Mouse (Mus musculus): ENCODE measurements around the gene Pga5. TPM values are rescaled to one million over a fixed set of nuclear protein-coding genes. Genes with fewer than 3 reads are reported as not detected.
A peak's percentile ranks its signal among the peaks of the same experiment; 100 is the strongest.

Pga5 gene
- polyA plus RNA-seq, 1 experiment from 2014 or later: not detected

- H3K9ac ChIP-seq: no peak overlapping the region
- H3K9me3 ChIP-seq: no peaks in the 10 kb centered on the region
- peaks cover 31% of the 10 kb centered on the region; the same call in 1 of the 2 replicates for H3K27me3 ChIP-seq (replicated peaks)
- peaks cover 31% of the 10 kb centered on the region for H3K4me1 ChIP-seq
- no peaks in the 10 kb centered on the region for H3K36me3 ChIP-seq
- ATAC-seq (ENCODE audit: extremely low read depth, insufficient number of reproducible peaks, low FRiP score, low TSS enrichment): no peak
- no peak overlapping the region for H3K4me3 ChIP-seq
- no peak overlapping the region for H3K27ac ChIP-seq (replicated peaks)
- no peak overlapping the region for H3K4me2 ChIP-seq
- WGBS: 47% methylated on average over 7 of the region's 7 CpGs
Measured at GRCm38 (mm10) chr19:10637840-10638239, 40.0 kb downstream of the Pga5 start.

DNA sequence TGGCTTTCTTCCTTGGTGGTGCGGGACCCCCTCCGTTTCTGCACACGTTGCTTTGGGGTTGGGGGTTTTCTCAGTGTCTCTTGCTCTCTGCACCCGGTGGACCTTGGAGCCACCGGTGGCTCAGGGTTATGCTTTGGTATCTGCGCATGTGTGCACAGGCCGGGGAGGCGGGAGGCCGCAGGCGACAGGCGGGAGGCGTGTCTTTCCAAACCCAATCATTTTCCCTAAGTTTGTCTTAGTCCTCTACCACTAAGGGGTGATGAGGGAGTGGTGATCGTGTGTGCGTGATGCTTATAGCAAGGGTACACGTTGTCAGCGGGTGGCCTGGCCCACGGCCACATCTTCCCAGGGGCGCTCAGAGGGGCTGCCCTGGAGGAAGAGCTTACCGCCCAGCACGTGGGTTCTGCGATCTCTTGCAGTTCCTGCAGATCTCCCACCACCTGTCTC lies 43.0 kb downstream of the Pga5 start:
- Histone ChIP-seq H3K27ac (replicated peaks) (no peak overlapping the region), H3K9ac (peak overlapping the region; percentile 82), H3K9me3 (no peaks in the 10 kb centered on the region), H3K4me3 (peak overlapping the region; percentile 58), H3K4me1 (peaks cover 24% of the 10 kb centered on the region), H3K4me2 (peak overlapping the region; percentile 92), H3K27me3 (replicated peaks) (peaks cover 23% of the 10 kb centered on the region; the same call in 1 of the 2 replicates), H3K36me3 (peaks cover 25% of the 10 kb centered on the region)
- 4% methylated on average over 21 of the region's 21 CpGs for WGBS
- ATAC-seq (ENCODE audit: extremely low read depth, insufficient number of reproducible peaks, low FRiP score, low TSS enrichment): peak; percentile 59; the same call in 1 of the 2 replicates

GRCm38 (mm10) chr19:10634106-10634871 lies 43.6 kb downstream of the Pga5 start, which contains the start of gene Vwce:
Vwce (plus strand) TSS chr19:10634213.
- WGBS: 1% methylated on average over 32 of the region's 32 CpGs
- no peak; the same call in 1 of the 2 replicates for ATAC-seq (ENCODE audit: extremely low read depth, insufficient number of reproducible peaks, low FRiP score, low TSS enrichment)
- no peaks in the 10 kb centered on the region for H3K9me3 ChIP-seq
- peak within 1 kb of the TSS; percentile 58 for H3K4me3 ChIP-seq
- peaks cover 24% of the 10 kb centered on the region for H3K4me1 ChIP-seq
- H3K27ac ChIP-seq (replicated peaks): no peak within 1 kb of the TSS
- peak within 1 kb of the TSS; percentile 92 for H3K4me2 ChIP-seq
- H3K36me3 ChIP-seq: peaks cover 31% of the 10 kb centered on the region
- H3K9ac ChIP-seq: peak within 1 kb of the TSS; percentile 82
- peaks cover 20% of the 10 kb centered on the region; the same call in 1 of the 2 replicates for H3K27me3 ChIP-seq (replicated peaks)

Other genes with a start within 250 kb of the Pga5 start
- 0.09 and 0.11 TPM in 2 replicates for gene Lrrc10b, start 220.6 kb downstream of the Pga5 start, polyA plus RNA-seq (2015; fragmentation: Nextera tagmentation; extraction: Ambion mirVana)
- 0.10 and 0.19 TPM in 2 replicates for gene Ppp1r32, start 195.1 kb downstream of the Pga5 start, polyA plus RNA-seq (2015; fragmentation: Nextera tagmentation; extraction: Ambion mirVana)
- gene Cpsf7, start 152.8 kb downstream of the Pga5 start, polyA plus RNA-seq (2015; fragmentation: Nextera tagmentation; extraction: Ambion mirVana): 27.3 and 29.9 TPM in 2 replicates
- gene Sdhaf2, start 151.9 kb downstream of the Pga5 start, polyA plus RNA-seq (2015; fragmentation: Nextera tagmentation; extraction: Ambion mirVana): 52.4 and 53.9 TPM in 2 replicates
- 18.0 and 19.8 TPM in 2 replicates for gene Tmem216, start 121.8 kb downstream of the Pga5 start, polyA plus RNA-seq (2015; fragmentation: Nextera tagmentation; extraction: Ambion mirVana)
- gene Cyb561a3, start 100.9 kb downstream of the Pga5 start, polyA plus RNA-seq (2015; fragmentation: Nextera tagmentation; extraction: Ambion mirVana): 10.9 and 12.3 TPM in 2 replicates
- gene Tmem138, start 100.7 kb downstream of the Pga5 start, polyA plus RNA-seq (2015; fragmentation: Nextera tagmentation; extraction: Ambion mirVana): 27.1 and 28.0 TPM in 2 replicates
- gene Ddb1, start 72.7 kb downstream of the Pga5 start, polyA plus RNA-seq (2015; fragmentation: Nextera tagmentation; extraction: Ambion mirVana): 252 and 255 TPM in 2 replicates
- 9.1 and 11.0 TPM in 2 replicates for gene Tkfc, start 72.4 kb downstream of the Pga5 start, polyA plus RNA-seq (2015; fragmentation: Nextera tagmentation; extraction: Ambion mirVana)
- 0.59 TPM in 2 replicates for gene Vwce, start 43.9 kb downstream of the Pga5 start, polyA plus RNA-seq (2015; fragmentation: Nextera tagmentation; extraction: Ambion mirVana)
- 28.4 and 30.3 TPM in 2 replicates for gene Vps37c, start 10.7 kb upstream of the Pga5 start, polyA plus RNA-seq (2015; fragmentation: Nextera tagmentation; extraction: Ambion mirVana)
- 0.71 TPM in 2 replicates for gene Cd5, start 60.9 kb upstream of the Pga5 start, polyA plus RNA-seq (2015; fragmentation: Nextera tagmentation; extraction: Ambion mirVana)
- gene Cd6, start 152.0 kb upstream of the Pga5 start, polyA plus RNA-seq (2015; fragmentation: Nextera tagmentation; extraction: Ambion mirVana): 0.09 and 0.14 TPM in 2 replicates
- 0.29 and 0.39 TPM in 2 replicates for gene Slc15a3, start 161.7 kb upstream of the Pga5 start, polyA plus RNA-seq (2015; fragmentation: Nextera tagmentation; extraction: Ambion mirVana)
- gene Tmem132a, start 191.9 kb upstream of the Pga5 start, polyA plus RNA-seq (2015; fragmentation: Nextera tagmentation; extraction: Ambion mirVana): 51.4 and 52.4 TPM in 2 replicates
- 84.7 and 87.1 TPM in 2 replicates for gene Tmem109, start 203.9 kb upstream of the Pga5 start, polyA plus RNA-seq (2015; fragmentation: Nextera tagmentation; extraction: Ambion mirVana)
- 30.3 TPM in 2 replicates for gene Prpf19, start 217.2 kb upstream of the Pga5 start, polyA plus RNA-seq (2015; fragmentation: Nextera tagmentation; extraction: Ambion mirVana)
- gene Zp1, start 242.6 kb upstream of the Pga5 start, polyA plus RNA-seq (2015; fragmentation: Nextera tagmentation; extraction: Ambion mirVana): 0.08 TPM in 1 of 2 replicates, not detected in the other